Mouse (Mus musculus): ENCODE measurements around the gene Kat2b. TPM values are rescaled to one million over a fixed set of nuclear protein-coding genes. Genes with fewer than 3 reads are reported as not detected.
"Not testable (repeated sequence)": the region's sequence is repeated elsewhere in the genome, so short reads cannot be mapped to it uniquely, and the experiment has no call there.

Kat2b gene
- polyA plus RNA-seq, 1 experiment from 2014 or later: 7.1 TPM

GRCm38 (mm10) chr17:53688877-53689802 is 122.5 kb downstream of the Kat2b start, which contains the start of gene Sgo1:
Gene Sgo1, minus strand, starts transcription at chr17:53689333.
- WGBS: under 1% methylated on average over 78 of the region's 78 CpGs
- peaks cover 5% of the 10 kb centered on the region; the same call in 1 of the 2 replicates for H3K36me3 ChIP-seq

GRCm38 (mm10) chr17:53689946-53690345 is 123.3 kb downstream of the Kat2b start:
- ATAC-seq (ENCODE audit: low FRiP score, low read depth): peak; percentile 29
- Histone ChIP-seq H3K36me3 (peaks cover 5% of the 10 kb centered on the region; the same call in 1 of the 2 replicates), H3K4me1 (peaks cover 3% of the 10 kb centered on the region; the same call in 1 of the 2 replicates), H3K4me2 (replicated peaks) (peak overlapping the region; percentile 69), H3K4me3 (peak overlapping the region; percentile 55), H3K9ac (peak overlapping the region; percentile 71), H3K27me3 (replicated peaks) (no peaks in the 10 kb centered on the region), H3K9me3 (no peaks in the 10 kb centered on the region), H3K27ac (peak overlapping the region; percentile 91)
- WGBS: 12% methylated on average over 7 of the region's 7 CpGs

More at GRCm38 (mm10) chr17:53688877-53689802, 122.5 kb downstream of the Kat2b start, which contains the start of gene Sgo1:
- ATAC-seq (ENCODE audit: low FRiP score, low read depth): peak; percentile 100
- Histone ChIP-seq H3K4me1 (peaks cover 3% of the 10 kb centered on the region; the same call in 1 of the 2 replicates), H3K4me3 (peak within 1 kb of the TSS; percentile 55), H3K27me3 (replicated peaks) (no peaks in the 10 kb centered on the region), H3K9me3 (no peaks in the 10 kb centered on the region), H3K9ac (peak within 1 kb of the TSS; percentile 71), H3K4me2 (replicated peaks) (peak within 1 kb of the TSS; percentile 69), H3K27ac (peak within 1 kb of the TSS; percentile 91)

- H3K36me3 ChIP-seq: no peaks in the 10 kb centered on the region
- no peak overlapping the region for H3K27ac ChIP-seq
- no peak overlapping the region for H3K4me2 ChIP-seq (replicated peaks)
- no peaks in the 10 kb centered on the region for H3K27me3 ChIP-seq (replicated peaks)
- 77% methylated on average over 2 of the region's 2 CpGs for WGBS
- no peak for ATAC-seq (ENCODE audit: low FRiP score, low read depth)
- no peak overlapping the region for H3K9ac ChIP-seq
- H3K9me3 ChIP-seq: no peaks in the 10 kb centered on the region
- H3K4me3 ChIP-seq: no peak overlapping the region
- no peaks in the 10 kb centered on the region for H3K4me1 ChIP-seq
Observed at GRCm38 (mm10) chr17:53694039-53694438, 127.4 kb downstream of the Kat2b start.

GRCm38 (mm10) chr17:53697521-53697920 is 130.9 kb downstream of the Kat2b start:
- H3K36me3 ChIP-seq; H3K4me2 ChIP-seq (replicated peaks); H3K9ac ChIP-seq; H3K9me3 ChIP-seq; H3K4me1 ChIP-seq; H3K27ac ChIP-seq; H3K27me3 ChIP-seq (replicated peaks); ATAC-seq (ENCODE audit: low FRiP score, low read depth); H3K4me3 ChIP-seq: not testable (repeated sequence)
- WGBS: 93% methylated on average over 8 of the region's 8 CpGs

- Histone ChIP-seq H3K27ac (no peak overlapping the region), H3K9me3 (no peaks in the 10 kb centered on the region), H3K4me1 (no peaks in the 10 kb centered on the region), H3K27me3 (replicated peaks) (no peaks in the 10 kb centered on the region), H3K4me2 (replicated peaks) (no peak overlapping the region), H3K4me3 (no peak overlapping the region), H3K36me3 (no peaks in the 10 kb centered on the region), H3K9ac (no peak overlapping the region)
- WGBS: 61% methylated on average over 1 of the region's 1 CpGs
- no peak for ATAC-seq (ENCODE audit: low FRiP score, low read depth)
Observed at GRCm38 (mm10) chr17:53714453-53714852, 147.8 kb downstream of the Kat2b start.

GRCm38 (mm10) chr17:53715161-53715560 is 148.5 kb downstream of the Kat2b start:
- 72% methylated on average over 1 of the region's 1 CpGs for WGBS
- H3K27me3 ChIP-seq (replicated peaks); H3K9me3 ChIP-seq; H3K27ac ChIP-seq; H3K4me1 ChIP-seq; ATAC-seq (ENCODE audit: low FRiP score, low read depth); H3K36me3 ChIP-seq; H3K9ac ChIP-seq; H3K4me2 ChIP-seq (replicated peaks); H3K4me3 ChIP-seq: not testable (repeated sequence)

GRCm38 (mm10) chr17:53718474-53718873 is 151.8 kb downstream of the Kat2b start:
- Histone ChIP-seq H3K27me3 (replicated peaks) (no peaks in the 10 kb centered on the region), H3K4me3 (no peak overlapping the region), H3K9me3 (no peaks in the 10 kb centered on the region), H3K4me1 (no peaks in the 10 kb centered on the region), H3K27ac (no peak overlapping the region), H3K9ac (no peak overlapping the region), H3K36me3 (no peaks in the 10 kb centered on the region), H3K4me2 (replicated peaks) (no peak overlapping the region)
- ATAC-seq (ENCODE audit: low FRiP score, low read depth): no peak
- WGBS: 65% methylated on average over 1 of the region's 1 CpGs

- 91% methylated on average over 3 of the region's 3 CpGs for WGBS
- H3K4me2 ChIP-seq (replicated peaks); H3K9me3 ChIP-seq; H3K27ac ChIP-seq; H3K36me3 ChIP-seq; H3K9ac ChIP-seq; H3K4me3 ChIP-seq; H3K27me3 ChIP-seq (replicated peaks); ATAC-seq (ENCODE audit: low FRiP score, low read depth); H3K4me1 ChIP-seq: not testable (repeated sequence)
Observed at GRCm38 (mm10) chr17:53718916-53719315, 152.3 kb downstream of the Kat2b start.

Other genes starting within 250 kb of the Kat2b start
- 0.37 and 0.46 TPM in 2 replicates for gene Efhb, start 103.5 kb upstream of the Kat2b start, polyA plus RNA-seq (2016; fragmentation: Nextera tagmentation; extraction: Ambion mirVana)
- 124 and 140 TPM in 2 replicates for gene Rab5a, start 87.6 kb upstream of the Kat2b start, polyA plus RNA-seq (2016; fragmentation: Nextera tagmentation; extraction: Ambion mirVana)
- 0.30 and 0.45 TPM in 2 replicates for gene Pp2d1, start 27.4 kb upstream of the Kat2b start, polyA plus RNA-seq (2016; fragmentation: Nextera tagmentation; extraction: Ambion mirVana)
- 27.4 and 30.0 TPM in 2 replicates for gene Sgo1, start 122.5 kb downstream of the Kat2b start, polyA plus RNA-seq (2016; fragmentation: Nextera tagmentation; extraction: Ambion mirVana)

Data from neural tube, embryonic 12.5 days (tissue).